Mouse (Mus musculus): ENCODE measurements around the gene Ska3. TPM values are rescaled to one million over a fixed set of nuclear protein-coding genes. Genes with fewer than 3 reads are reported as not detected.
"Not testable (repeated sequence)": the region's sequence is repeated elsewhere in the genome, so short reads cannot be mapped to it uniquely, and the experiment has no call there.

The Ska3 gene
- polyA plus RNA-seq, 1 experiment from 2014 or later, result 53.6 TPM

GRCm38 (mm10) chr14:57852961-57853360 lies 27.0 kb upstream of the Ska3 start:
- no peak for DNase-seq (ENCODE audit: low spot score)
- ATAC-seq (replicated peaks; ENCODE audit: insufficient number of reproducible peaks, low FRiP score, low TSS enrichment, low read depth), result no peak
- no peak overlapping the region for H3K4me3 ChIP-seq (ENCODE audit: low read depth, low read length)
- no peak overlapping the region for H3K4me2 ChIP-seq (ENCODE audit: low read depth, low read length)
- H3K27me3 ChIP-seq (ENCODE audit: control insufficient read depth, insufficient read depth, low read length), result no peaks in the 10 kb centered on the region
- no peak overlapping the region for H3K9ac ChIP-seq (replicated peaks; ENCODE audit: low read length)
- no peaks in the 10 kb centered on the region for H3K4me1 ChIP-seq (ENCODE audit: control insufficient read depth, insufficient read depth, low read length)
- no peaks in the 10 kb centered on the region for H3K36me3 ChIP-seq (replicated peaks; ENCODE audit: control insufficient read depth, insufficient read depth, low read depth, low read length)
- no peaks in the 10 kb centered on the region for H3K9me3 ChIP-seq (replicated peaks; ENCODE audit: control insufficient read depth, low read length)
- no peak overlapping the region for H3K27ac ChIP-seq (replicated peaks; ENCODE audit: low read depth, low read length)
- WGBS, result 87% methylated on average over 2 of the region's 2 CpGs

GRCm38 (mm10) chr14:57850330-57850729 lies 24.3 kb upstream of the Ska3 start:
- DNase-seq (ENCODE audit: low spot score), result no peak
- Histone ChIP-seq H3K9me3 (replicated peaks; ENCODE audit: control insufficient read depth, low read length) (no peaks in the 10 kb centered on the region), H3K4me2 (ENCODE audit: low read depth, low read length) (no peak overlapping the region), H3K4me1 (ENCODE audit: control insufficient read depth, insufficient read depth, low read length) (no peaks in the 10 kb centered on the region), H3K9ac (replicated peaks; ENCODE audit: low read length) (no peak overlapping the region), H3K4me3 (ENCODE audit: low read depth, low read length) (no peak overlapping the region), H3K27me3 (ENCODE audit: control insufficient read depth, insufficient read depth, low read length) (no peaks in the 10 kb centered on the region), H3K27ac (replicated peaks; ENCODE audit: low read depth, low read length) (no peak overlapping the region), H3K36me3 (replicated peaks; ENCODE audit: control insufficient read depth, insufficient read depth, low read depth, low read length) (no peaks in the 10 kb centered on the region; the same call in 1 of the 2 replicates)
- 83% methylated on average over 3 of the region's 3 CpGs for WGBS
- no peak for ATAC-seq (replicated peaks; ENCODE audit: insufficient number of reproducible peaks, low FRiP score, low TSS enrichment, low read depth)

GRCm38 (mm10) chr14:57848646-57849045 lies 22.7 kb upstream of the Ska3 start:
- no peak overlapping the region for H3K9ac ChIP-seq (replicated peaks; ENCODE audit: low read length)
- H3K4me1 ChIP-seq (ENCODE audit: control insufficient read depth, insufficient read depth, low read length), result no peaks in the 10 kb centered on the region
- H3K27me3 ChIP-seq (ENCODE audit: control insufficient read depth, insufficient read depth, low read length), result no peaks in the 10 kb centered on the region
- no peaks in the 10 kb centered on the region; the same call in 1 of the 2 replicates for H3K36me3 ChIP-seq (replicated peaks; ENCODE audit: control insufficient read depth, insufficient read depth, low read depth, low read length)
- 89% methylated on average over 2 of the region's 2 CpGs for WGBS
- no peak overlapping the region for H3K4me3 ChIP-seq (ENCODE audit: low read depth, low read length)
- DNase-seq (ENCODE audit: low spot score) (no peak), ATAC-seq (replicated peaks; ENCODE audit: insufficient number of reproducible peaks, low FRiP score, low TSS enrichment, low read depth) (no peak)
- no peak overlapping the region for H3K4me2 ChIP-seq (ENCODE audit: low read depth, low read length)
- H3K27ac ChIP-seq (replicated peaks; ENCODE audit: low read depth, low read length), result no peak overlapping the region
- no peaks in the 10 kb centered on the region for H3K9me3 ChIP-seq (replicated peaks; ENCODE audit: control insufficient read depth, low read length)

GRCm38 (mm10) chr14:57848061-57848460 lies 22.1 kb upstream of the Ska3 start:
- not testable (repeated sequence) for H3K27me3 ChIP-seq (ENCODE audit: control insufficient read depth, insufficient read depth, low read length); H3K4me1 ChIP-seq (ENCODE audit: control insufficient read depth, insufficient read depth, low read length); H3K9me3 ChIP-seq (replicated peaks; ENCODE audit: control insufficient read depth, low read length); H3K9ac ChIP-seq (replicated peaks; ENCODE audit: low read length); H3K27ac ChIP-seq (replicated peaks; ENCODE audit: low read depth, low read length); ATAC-seq (replicated peaks; ENCODE audit: insufficient number of reproducible peaks, low FRiP score, low TSS enrichment, low read depth); H3K36me3 ChIP-seq (replicated peaks; ENCODE audit: control insufficient read depth, insufficient read depth, low read depth, low read length); H3K4me3 ChIP-seq (ENCODE audit: low read depth, low read length); H3K4me2 ChIP-seq (ENCODE audit: low read depth, low read length); DNase-seq (ENCODE audit: low spot score)
- WGBS, result 85% methylated on average over 5 of the region's 5 CpGs

- no peaks in the 10 kb centered on the region for H3K4me1 ChIP-seq (ENCODE audit: control insufficient read depth, insufficient read depth, low read length)
- no peak overlapping the region for H3K27ac ChIP-seq (replicated peaks; ENCODE audit: low read depth, low read length)
- no peak overlapping the region for H3K4me2 ChIP-seq (ENCODE audit: low read depth, low read length)
- H3K36me3 ChIP-seq (replicated peaks; ENCODE audit: control insufficient read depth, insufficient read depth, low read depth, low read length), result no peaks in the 10 kb centered on the region; the same call in 1 of the 2 replicates
- 90% methylated on average over 3 of the region's 3 CpGs for WGBS
- ATAC-seq (replicated peaks; ENCODE audit: insufficient number of reproducible peaks, low FRiP score, low TSS enrichment, low read depth) (no peak), DNase-seq (ENCODE audit: low spot score) (no peak)
- no peaks in the 10 kb centered on the region for H3K27me3 ChIP-seq (ENCODE audit: control insufficient read depth, insufficient read depth, low read length)
- no peak overlapping the region for H3K4me3 ChIP-seq (ENCODE audit: low read depth, low read length)
- H3K9ac ChIP-seq (replicated peaks; ENCODE audit: low read length), result no peak overlapping the region
- H3K9me3 ChIP-seq (replicated peaks; ENCODE audit: control insufficient read depth, low read length), result no peaks in the 10 kb centered on the region
Measured at GRCm38 (mm10) chr14:57844535-57844934, 18.6 kb upstream of the Ska3 start.

- Histone ChIP-seq H3K9ac (replicated peaks; ENCODE audit: low read length) (no peak overlapping the region), H3K4me3 (ENCODE audit: low read depth, low read length) (no peak overlapping the region), H3K9me3 (replicated peaks; ENCODE audit: control insufficient read depth, low read length) (no peaks in the 10 kb centered on the region), H3K27ac (replicated peaks; ENCODE audit: low read depth, low read length) (no peak overlapping the region), H3K4me2 (ENCODE audit: low read depth, low read length) (no peak overlapping the region), H3K36me3 (replicated peaks; ENCODE audit: control insufficient read depth, insufficient read depth, low read depth, low read length) (peaks cover 2% of the 10 kb centered on the region), H3K4me1 (ENCODE audit: control insufficient read depth, insufficient read depth, low read length) (no peaks in the 10 kb centered on the region), H3K27me3 (ENCODE audit: control insufficient read depth, insufficient read depth, low read length) (no peaks in the 10 kb centered on the region)
- no peak for DNase-seq (ENCODE audit: low spot score)
- 89% methylated on average over 10 of the region's 10 CpGs for WGBS
- ATAC-seq (replicated peaks; ENCODE audit: insufficient number of reproducible peaks, low FRiP score, low TSS enrichment, low read depth), result no peak
Measured at GRCm38 (mm10) chr14:57835157-57835556, 9.2 kb upstream of the Ska3 start.

- ATAC-seq (replicated peaks; ENCODE audit: insufficient number of reproducible peaks, low FRiP score, low TSS enrichment, low read depth) (no peak), DNase-seq (ENCODE audit: low spot score) (no peak)
- 96% methylated on average over 2 of the region's 2 CpGs for WGBS
Measured at GRCm38 (mm10) chr14:57833526-57833925, 7.5 kb upstream of the Ska3 start.

GRCm38 (mm10) chr14:57827284-57827683 lies 1.3 kb upstream of the Ska3 start:
- no peaks in the 10 kb centered on the region for H3K27me3 ChIP-seq (ENCODE audit: control insufficient read depth, insufficient read depth, low read length)
- H3K27ac ChIP-seq (replicated peaks; ENCODE audit: low read depth, low read length), result no peak overlapping the region
- no peak overlapping the region for H3K9ac ChIP-seq (replicated peaks; ENCODE audit: low read length)
- no peak for DNase-seq (ENCODE audit: low spot score)
- WGBS, result 72% methylated on average over 1 of the region's 1 CpGs
- H3K4me3 ChIP-seq (ENCODE audit: low read depth, low read length), result no peak overlapping the region; the same call in 1 of the 2 replicates
- no peaks in the 10 kb centered on the region for H3K4me1 ChIP-seq (ENCODE audit: control insufficient read depth, insufficient read depth, low read length)
- ATAC-seq (replicated peaks; ENCODE audit: insufficient number of reproducible peaks, low FRiP score, low TSS enrichment, low read depth), result no peak
- H3K36me3 ChIP-seq (replicated peaks; ENCODE audit: control insufficient read depth, insufficient read depth, low read depth, low read length), result no peaks in the 10 kb centered on the region
- peak overlapping the region; percentile 56 for H3K4me2 ChIP-seq (ENCODE audit: low read depth, low read length)
- H3K9me3 ChIP-seq (replicated peaks; ENCODE audit: control insufficient read depth, low read length), result no peaks in the 10 kb centered on the region

More at GRCm38 (mm10) chr14:57833526-57833925, 7.5 kb upstream of the Ska3 start:
- H3K27me3 ChIP-seq (ENCODE audit: control insufficient read depth, insufficient read depth, low read length), result no peaks in the 10 kb centered on the region
- H3K9me3 ChIP-seq (replicated peaks; ENCODE audit: control insufficient read depth, low read length), result no peaks in the 10 kb centered on the region
- H3K9ac ChIP-seq (replicated peaks; ENCODE audit: low read length), result no peak overlapping the region
- H3K4me2 ChIP-seq (ENCODE audit: low read depth, low read length), result no peak overlapping the region
- H3K4me1 ChIP-seq (ENCODE audit: control insufficient read depth, insufficient read depth, low read length), result no peaks in the 10 kb centered on the region
- peaks cover 2% of the 10 kb centered on the region; the same call in 1 of the 2 replicates for H3K36me3 ChIP-seq (replicated peaks; ENCODE audit: control insufficient read depth, insufficient read depth, low read depth, low read length)
- no peak overlapping the region for H3K27ac ChIP-seq (replicated peaks; ENCODE audit: low read depth, low read length)
- no peak overlapping the region for H3K4me3 ChIP-seq (ENCODE audit: low read depth, low read length)
